Mouse (Mus musculus) liver, postnatal 0 days (tissue): ENCODE results near the gene Slc6a18. TPM values are rescaled to one million over a fixed set of nuclear protein-coding genes. Genes with fewer than 3 reads are reported as not detected.

Experiments used
- ATAC-seq: fragments of 200-750 bp; cut with Nextera tagmentation; 2 replicates; pipeline ENCODE4 v1.8.0; 2017; ENCODE audit warnings: mild to moderate bottlenecking, moderate library complexity
- DNase-seq: peaks from one replicate; pipeline ENCODE4 v3.0.0-alpha.2; 2016
- H3K27ac ChIP-seq: fragments of 300-500 bp; sonication (generic); 2 replicates; pipeline ENCODE4 v1.5.1; 2014; ENCODE audit warnings: antibody characterized with exemption, moderate library complexity, mild to moderate bottlenecking, low read depth
- H3K27me3 ChIP-seq: fragments of 300-500 bp; sonication (generic); 2 replicates; pipeline ENCODE4 v1.6.1; 2014; ENCODE audit warnings: low read length, control low read depth, mixed read lengths; ENCODE audit not compliant: insufficient read depth
- H3K36me3 ChIP-seq: fragments of 300-500 bp; sonication (generic); replicated peaks from 2 replicates; pipeline ENCODE4 v1.6.1; 2014; ENCODE audit warnings: mild to moderate bottlenecking, control low read depth, low read length, moderate library complexity, mixed read lengths; ENCODE audit not compliant: insufficient read depth
- H3K4me1 ChIP-seq: fragments of 300-500 bp; sonication (generic); 2 replicates; pipeline ENCODE4 v1.6.1; 2014; ENCODE audit warnings: antibody characterized with exemption, mild to moderate bottlenecking, control low read depth; ENCODE audit not compliant: insufficient read depth
- H3K4me2 ChIP-seq: fragments of 300-500 bp; sonication (generic); 2 replicates; pipeline ENCODE4 v1.6.1; 2014; ENCODE audit warnings: low read depth, mild to moderate bottlenecking, low read length, moderate library complexity, mixed read lengths
- H3K4me3 ChIP-seq: fragments of 300-500 bp; sonication (generic); 2 replicates; pipeline ENCODE4 v1.5.1; 2014; ENCODE audit warnings: low read depth, low read length
- H3K9ac ChIP-seq: fragments of 300-500 bp; sonication (generic); replicated peaks from 2 replicates; pipeline ENCODE4 v1.6.1; 2014; ENCODE audit warnings: mild to moderate bottlenecking, moderate library complexity
- H3K9me3 ChIP-seq: fragments of 300-500 bp; sonication (generic); 2 replicates; pipeline ENCODE4 v1.6.1; 2016; ENCODE audit warnings: mild to moderate bottlenecking, control low read depth, low read length, mixed read lengths
- CTCF ChIP-seq: sonication (generic); IDR thresholded peaks from 2 replicates; pipeline ENCODE4 v1.5.1; 2016; ENCODE audit warnings: antibody characterized with exemption, low read depth
- EP300 ChIP-seq: IDR thresholded peaks from 2 replicates; pipeline ENCODE4 v1.6.1; 2016; ENCODE audit warnings: antibody characterized with exemption, low read depth, mild to moderate bottlenecking
- WGBS: fragments of 180-500 bp; shearing (Covaris S2); extraction: QIAGEN DNeasy Blood & Tissue Kit; methylation state at CpG from one replicate; pipeline ENCODE4 v1.1.7; 2014; ENCODE audit not compliant: insufficient replicate concordance; 5-methylcytosine and 5-hydroxymethylcytosine counted together
- polyA plus RNA-seq: library from polyadenylated mRNA; unstranded; fragments of >200 nt; fragmentation: Nextera tagmentation; extraction: Ambion mirVana; gene quantifications from 2 replicates; pipeline ENCODE4 v1.2.1, GENCODE M21; 2015

Gene Slc6a18
- polyA plus RNA-seq, 1 experiment from 2014 or later = not detected

DNA sequence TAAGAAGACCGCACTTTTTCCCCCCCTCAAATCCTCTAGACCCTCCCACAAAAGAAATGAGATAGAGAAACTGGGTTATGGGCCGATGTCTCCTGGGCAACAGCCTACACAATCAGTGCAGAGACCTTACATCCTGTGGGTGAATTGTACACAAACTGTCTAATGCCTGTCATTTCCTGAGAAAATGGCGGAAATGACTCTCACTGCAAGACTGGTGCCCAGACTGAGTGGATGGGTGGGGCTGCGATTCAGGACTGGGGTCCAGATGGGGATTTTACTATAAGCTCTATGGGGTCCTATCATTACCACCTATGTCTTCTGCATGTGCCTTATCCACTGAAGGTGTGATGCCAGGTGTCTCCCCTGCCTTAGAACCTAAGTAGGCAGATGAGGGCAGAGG, 25.0 kb upstream of the Slc6a18 start:
- H3K9ac ChIP-seq = no peak overlapping the region
- no peak overlapping the region for H3K4me3 ChIP-seq
- no peaks in the 10 kb centered on the region for H3K4me1 ChIP-seq
- H3K4me2 ChIP-seq = no peak overlapping the region
- DNase-seq = no peak
- ATAC-seq = peak; percentile 66
- peak overlapping the region; percentile 76 for H3K27ac ChIP-seq
- no peaks in the 10 kb centered on the region for H3K9me3 ChIP-seq
- no peaks in the 10 kb centered on the region for H3K27me3 ChIP-seq
- H3K36me3 ChIP-seq = no peaks in the 10 kb centered on the region
- 50% methylated on average over 4 of the region's 4 CpGs for WGBS
- no peak for TF ChIP-seq CTCF
- no peak for TF ChIP-seq EP300

DNA sequence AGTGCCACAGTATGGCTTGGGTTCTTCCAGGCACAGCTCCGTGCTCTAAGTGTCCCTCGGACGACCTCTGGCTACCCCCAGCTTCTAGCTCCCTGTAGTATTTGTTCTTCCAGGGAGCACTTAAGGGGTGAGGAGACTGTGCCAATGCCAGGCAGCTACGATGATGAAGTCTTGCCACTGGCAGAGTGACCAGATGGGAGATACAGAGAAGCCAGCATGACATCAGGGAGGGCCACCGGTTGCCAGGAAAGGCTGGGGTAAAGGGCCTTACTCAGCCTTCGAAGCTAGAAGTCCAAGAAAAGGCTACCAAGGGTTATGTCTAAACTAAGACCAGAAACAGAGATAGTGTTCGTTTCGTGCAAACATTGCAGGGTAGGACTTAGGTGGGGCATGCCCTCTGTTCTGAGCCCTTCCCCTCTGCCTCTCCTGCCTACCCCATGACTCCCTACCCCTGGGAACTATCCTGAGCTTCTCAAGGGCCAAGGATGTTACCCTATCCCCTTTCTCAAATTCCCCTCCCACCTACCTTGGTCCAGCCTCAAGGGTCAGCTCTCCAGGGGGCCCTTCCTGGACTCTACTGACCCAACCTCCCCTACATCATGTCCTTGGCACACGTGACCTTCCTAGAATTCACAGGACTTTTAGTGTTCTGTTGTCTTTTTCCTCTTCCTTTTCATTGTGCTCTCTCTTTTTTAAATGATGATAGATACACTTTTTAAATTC, 23.5 kb upstream of the Slc6a18 start:
- Histone ChIP-seq H3K9me3 (no peaks in the 10 kb centered on the region), H3K4me2 (no peak overlapping the region), H3K4me1 (peaks cover 5% of the 10 kb centered on the region), H3K4me3 (no peak overlapping the region), H3K36me3 (no peaks in the 10 kb centered on the region), H3K27ac (no peak overlapping the region), H3K27me3 (no peaks in the 10 kb centered on the region), H3K9ac (no peak overlapping the region)
- DNase-seq (no peak), ATAC-seq (no peak)
- 76% methylated on average over 9 of the region's 9 CpGs for WGBS
- no peak for TF ChIP-seq EP300
- TF ChIP-seq CTCF = no peak

DNA sequence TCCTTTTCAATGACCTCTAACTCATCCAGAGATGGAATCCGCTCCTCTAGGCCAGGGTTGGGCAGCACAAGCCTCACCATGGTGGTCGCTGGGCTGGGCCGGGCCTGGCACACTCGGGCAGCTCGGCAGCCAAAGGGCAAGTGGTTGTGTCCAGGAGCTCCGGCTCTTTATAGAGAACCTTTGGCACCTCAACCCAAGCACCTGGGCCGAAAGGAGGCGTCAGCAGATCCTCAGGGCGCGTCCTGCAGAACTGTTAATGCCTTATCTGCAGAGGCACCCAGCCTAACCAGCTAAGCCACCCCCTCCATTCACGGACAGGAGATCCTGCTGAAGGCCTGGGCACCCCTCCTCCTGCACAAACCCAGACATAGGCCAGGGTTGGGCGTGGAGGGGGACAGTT, 22.7 kb upstream of the Slc6a18 start:
- no peak overlapping the region for H3K27ac ChIP-seq
- no peaks in the 10 kb centered on the region for H3K9me3 ChIP-seq
- H3K4me1 ChIP-seq = peaks cover 6% of the 10 kb centered on the region
- TF ChIP-seq EP300 (no peak), CTCF (no peak)
- H3K36me3 ChIP-seq = no peaks in the 10 kb centered on the region
- H3K4me3 ChIP-seq = no peak overlapping the region
- H3K9ac ChIP-seq = no peak overlapping the region
- WGBS = 76% methylated on average over 12 of the region's 12 CpGs
- DNase-seq (no peak), ATAC-seq (no peak)
- no peaks in the 10 kb centered on the region for H3K27me3 ChIP-seq
- no peak overlapping the region for H3K4me2 ChIP-seq

DNA sequence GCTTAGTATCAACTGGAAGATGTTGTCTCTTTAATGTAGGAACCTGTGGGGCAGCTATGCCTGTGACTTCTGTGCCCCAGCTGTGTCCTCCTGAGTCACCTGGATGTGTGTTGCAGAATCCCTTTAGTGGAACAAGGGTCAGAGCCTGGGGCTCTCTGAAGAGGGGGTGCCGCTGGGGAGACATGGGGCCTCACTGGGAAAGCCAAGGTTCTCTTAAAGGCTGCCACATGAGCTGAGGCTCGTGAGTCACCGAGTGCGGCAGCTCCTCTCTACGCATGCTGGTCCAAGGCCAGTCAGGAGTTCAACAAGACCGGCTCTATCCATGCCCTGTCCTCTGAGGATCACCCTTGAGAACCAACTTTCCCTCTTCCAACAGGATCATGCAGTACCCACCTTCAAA, 21.9 kb upstream of the Slc6a18 start:
- TF ChIP-seq EP300 (no peak), CTCF (no peak)
- no peak overlapping the region for H3K4me3 ChIP-seq
- ATAC-seq (no peak), DNase-seq (no peak)
- no peak overlapping the region for H3K27ac ChIP-seq
- WGBS = 80% methylated on average over 6 of the region's 6 CpGs
- H3K9me3 ChIP-seq = no peaks in the 10 kb centered on the region
- H3K27me3 ChIP-seq = no peaks in the 10 kb centered on the region
- no peak overlapping the region for H3K9ac ChIP-seq
- H3K36me3 ChIP-seq = no peaks in the 10 kb centered on the region
- H3K4me1 ChIP-seq = peaks cover 6% of the 10 kb centered on the region
- H3K4me2 ChIP-seq = no peak overlapping the region

DNA sequence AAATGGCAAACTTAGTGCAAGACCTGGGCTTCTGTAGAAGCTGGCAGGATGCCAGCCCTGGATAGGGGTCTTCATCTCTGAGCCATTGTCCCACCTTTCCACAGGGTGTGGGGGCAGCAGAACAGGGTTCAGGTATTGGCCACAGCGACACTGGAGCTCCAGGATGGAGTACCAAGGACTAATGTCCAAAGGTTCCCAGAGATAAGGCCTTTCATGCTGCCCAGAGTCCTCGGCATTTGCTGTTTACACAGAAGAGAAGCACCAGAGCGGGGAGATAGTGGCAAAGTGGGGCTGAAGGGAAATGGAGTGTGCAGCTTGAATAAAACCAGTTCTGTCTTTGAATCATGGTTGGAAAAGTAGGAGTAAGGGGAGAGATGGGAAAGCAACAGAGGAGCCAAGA, 18.7 kb upstream of the Slc6a18 start:
- TF ChIP-seq EP300 = no peak
- TF ChIP-seq CTCF = no peak
- Histone ChIP-seq H3K4me2 (no peak overlapping the region), H3K27ac (no peak overlapping the region), H3K4me3 (no peak overlapping the region), H3K27me3 (no peaks in the 10 kb centered on the region), H3K9ac (no peak overlapping the region), H3K4me1 (peaks cover 13% of the 10 kb centered on the region), H3K36me3 (no peaks in the 10 kb centered on the region), H3K9me3 (no peaks in the 10 kb centered on the region)
- ATAC-seq = no peak
- DNase-seq = no peak
- 45% methylated on average over 3 of the region's 3 CpGs for WGBS

DNA sequence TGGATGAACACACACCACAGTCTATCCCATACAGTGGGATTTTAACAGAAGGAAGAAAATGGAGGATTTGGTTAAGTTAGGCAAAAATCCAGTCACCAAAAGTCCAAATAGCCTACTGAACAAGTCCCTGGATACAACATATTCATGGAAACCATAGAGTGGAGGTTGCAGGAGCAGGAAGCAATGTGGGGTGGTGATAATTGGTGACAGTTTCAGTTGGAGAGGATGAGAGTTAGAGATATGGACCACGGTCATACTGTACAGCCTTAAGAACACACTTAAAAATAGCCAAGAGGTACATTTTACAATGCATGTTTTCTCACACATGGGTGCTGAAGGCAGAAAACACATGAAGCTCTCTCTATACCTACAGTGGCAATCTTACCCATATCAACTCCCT, 17.1 kb upstream of the Slc6a18 start:
- 48% methylated on average over 1 of the region's 1 CpGs for WGBS
- no peak for TF ChIP-seq CTCF
- no peak for TF ChIP-seq EP300
- H3K4me2 ChIP-seq = no peak overlapping the region

DNA sequence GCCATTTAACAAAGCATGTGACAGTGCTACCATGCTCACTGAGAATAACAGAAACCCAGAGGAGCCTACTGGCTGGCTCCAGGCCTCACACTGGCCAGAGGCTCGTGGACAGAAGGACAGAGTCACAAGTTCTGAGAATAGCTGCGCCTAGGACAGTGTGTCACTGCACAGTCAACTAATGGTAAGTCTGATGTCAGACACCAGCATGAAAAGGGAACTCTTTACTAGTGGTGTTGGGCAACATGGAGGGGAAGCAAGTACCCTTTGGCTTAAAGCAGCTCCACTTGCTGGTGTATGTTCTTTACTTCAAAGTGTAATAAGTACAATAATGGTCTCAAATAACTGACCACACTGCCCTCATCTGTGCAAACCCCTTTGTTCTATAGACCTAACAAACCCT, 15.5 kb upstream of the Slc6a18 start:
- no peak overlapping the region for H3K27ac ChIP-seq
- WGBS = 58% methylated on average over 2 of the region's 2 CpGs
- no peak for DNase-seq

More for the DNA sequence above, 17.1 kb upstream of the Slc6a18 start:
- ATAC-seq (no peak), DNase-seq (no peak)
- no peaks in the 10 kb centered on the region for H3K9me3 ChIP-seq
- peaks cover 14% of the 10 kb centered on the region for H3K4me1 ChIP-seq
- no peaks in the 10 kb centered on the region for H3K36me3 ChIP-seq
- no peak overlapping the region for H3K4me3 ChIP-seq
- H3K27ac ChIP-seq = no peak overlapping the region
- H3K9ac ChIP-seq = no peak overlapping the region
- no peaks in the 10 kb centered on the region for H3K27me3 ChIP-seq

More for the DNA sequence above, 15.5 kb upstream of the Slc6a18 start:
- no peaks in the 10 kb centered on the region for H3K36me3 ChIP-seq
- H3K9me3 ChIP-seq = no peaks in the 10 kb centered on the region
- H3K4me3 ChIP-seq = no peak overlapping the region
- TF ChIP-seq EP300 (no peak), CTCF (no peak)
- ATAC-seq = no peak
- no peak overlapping the region for H3K4me2 ChIP-seq
- H3K27me3 ChIP-seq = no peaks in the 10 kb centered on the region
- peaks cover 14% of the 10 kb centered on the region for H3K4me1 ChIP-seq
- H3K9ac ChIP-seq = no peak overlapping the region
